Mouse (Mus musculus): ENCODE results near the gene Slc19a3. TPM values are rescaled to one million over a fixed set of nuclear protein-coding genes. Genes with fewer than 3 reads are reported as not detected.

Gene Slc19a3
- polyA plus RNA-seq, 2 experiments = 0.04 TPM; not detected in 1

DNA sequence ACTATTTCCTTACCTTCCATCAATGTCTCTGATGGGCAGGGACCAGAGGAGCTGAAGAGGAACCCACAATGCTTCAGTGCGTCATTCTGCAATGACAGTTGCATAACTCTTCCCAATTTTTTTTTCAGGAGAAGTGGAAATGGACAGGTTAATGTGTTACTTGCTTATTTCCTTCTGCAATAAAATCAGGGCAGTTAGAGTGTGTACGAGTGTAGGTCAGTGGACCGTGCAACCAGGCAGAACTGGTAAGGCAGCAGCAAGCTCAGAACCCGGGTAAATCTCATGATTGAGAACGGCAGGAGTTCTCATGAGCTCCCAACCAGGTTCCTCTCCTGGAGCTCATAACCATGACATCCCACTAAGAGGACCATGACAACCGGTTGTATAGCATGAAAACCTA lies 46.2 kb downstream of the Slc19a3 start:
- ATAC-seq (ENCODE audit: insufficient read depth) = no peak
- no peak overlapping the region for H3K27ac ChIP-seq
- H3K4me2 ChIP-seq (ENCODE audit: low read depth) = no peak overlapping the region
- DNase-seq (ENCODE audit: low read depth in 3 of 3, low spot score in 3 of 3) = no peak
- no peak overlapping the region for H3K4me3 ChIP-seq (ENCODE audit: insufficient read depth in 1 of 2, low read depth in 2 of 2, low read length in 2 of 2)
- H3K4me1 ChIP-seq (replicated peaks; ENCODE audit: control insufficient read depth in 2 of 2, insufficient read depth in 2 of 2, low read length in 1 of 2) = no peaks in the 10 kb centered on the region
- TF ChIP-seq EP300 (IDR thresholded peaks at IDR 0.05; ENCODE audit: low read depth) = no peak
- no peak for TF ChIP-seq CTCF (IDR thresholded peaks at IDR 0.05; ENCODE audit: low read depth)
- no peaks in the 10 kb centered on the region for H3K27me3 ChIP-seq (ENCODE audit: control insufficient read depth, insufficient read depth, low read length)
- WGBS (ENCODE audit: insufficient replicate concordance) = 47% methylated on average over 6 of the region's 6 CpGs
- H3K9me3 ChIP-seq (ENCODE audit: control insufficient read depth, low read length) = no peaks in the 10 kb centered on the region
- H3K9ac ChIP-seq (replicated peaks) = no peak overlapping the region
- no peaks in the 10 kb centered on the region for H3K36me3 ChIP-seq (replicated peaks; ENCODE audit: control insufficient read depth, insufficient read depth, low read depth)

DNA sequence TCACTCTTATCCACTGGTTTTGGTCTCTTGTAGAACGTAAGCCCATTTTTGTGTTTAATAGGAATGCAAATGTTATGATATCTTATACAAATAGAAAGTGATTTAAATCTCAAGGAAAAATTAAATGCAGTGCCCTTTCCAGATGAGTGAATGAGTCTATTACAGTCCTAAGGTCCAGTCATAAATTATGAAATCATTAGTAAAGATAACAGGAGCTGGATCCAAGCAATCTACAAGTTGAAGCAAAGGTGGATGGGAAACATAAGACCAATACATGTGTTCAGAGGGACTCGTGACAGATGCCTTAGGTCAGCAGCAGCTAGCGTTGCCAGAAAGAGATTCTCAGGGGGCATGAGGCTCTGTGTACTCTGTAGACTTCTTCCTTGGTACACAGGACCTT lies 46.7 kb downstream of the Slc19a3 start:
- Histone ChIP-seq H3K9ac (replicated peaks) (no peak overlapping the region), H3K27ac (no peak overlapping the region), H3K36me3 (replicated peaks; ENCODE audit: control insufficient read depth, insufficient read depth, low read depth) (no peaks in the 10 kb centered on the region), H3K4me3 (ENCODE audit: insufficient read depth in 1 of 2, low read depth in 2 of 2, low read length in 2 of 2) (no peak overlapping the region), H3K27me3 (ENCODE audit: control insufficient read depth, insufficient read depth, low read length) (no peaks in the 10 kb centered on the region), H3K4me1 (replicated peaks; ENCODE audit: control insufficient read depth in 2 of 2, insufficient read depth in 2 of 2, low read length in 1 of 2) (no peaks in the 10 kb centered on the region), H3K9me3 (ENCODE audit: control insufficient read depth, low read length) (no peaks in the 10 kb centered on the region), H3K4me2 (ENCODE audit: low read depth) (no peak overlapping the region)
- DNase-seq (ENCODE audit: low read depth in 3 of 3, low spot score in 3 of 3) (no peak), ATAC-seq (ENCODE audit: insufficient read depth) (no peak)
- 58% methylated on average over 3 of the region's 3 CpGs for WGBS (ENCODE audit: insufficient replicate concordance)
- TF ChIP-seq CTCF (IDR thresholded peaks at IDR 0.05; ENCODE audit: low read depth) (no peak), EP300 (IDR thresholded peaks at IDR 0.05; ENCODE audit: low read depth) (no peak)

DNA sequence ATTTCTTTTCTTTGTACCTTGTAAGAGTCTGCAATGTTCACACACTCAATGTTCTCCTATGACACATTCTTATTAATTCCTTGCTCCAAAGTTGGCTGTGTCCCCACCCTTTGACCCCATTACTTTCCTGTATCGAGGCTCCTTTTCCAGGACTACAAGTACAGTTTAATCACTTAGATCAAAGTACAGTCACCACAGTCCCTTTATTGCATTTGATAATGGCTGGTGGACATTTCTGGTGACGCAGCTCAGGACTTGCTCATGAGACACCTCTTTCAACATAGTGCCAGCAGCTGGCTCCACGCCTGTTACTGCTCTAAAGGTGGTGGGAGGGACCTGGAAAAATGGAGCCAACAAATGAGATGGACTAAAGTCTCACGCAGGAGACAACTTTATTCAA lies 47.2 kb downstream of the Slc19a3 start:
- Histone ChIP-seq H3K36me3 (replicated peaks; ENCODE audit: control insufficient read depth, insufficient read depth, low read depth) (no peaks in the 10 kb centered on the region), H3K9ac (replicated peaks) (no peak overlapping the region), H3K4me2 (ENCODE audit: low read depth) (no peak overlapping the region), H3K9me3 (ENCODE audit: control insufficient read depth, low read length) (no peaks in the 10 kb centered on the region), H3K27me3 (ENCODE audit: control insufficient read depth, insufficient read depth, low read length) (no peaks in the 10 kb centered on the region), H3K27ac (no peak overlapping the region), H3K4me1 (replicated peaks; ENCODE audit: control insufficient read depth in 2 of 2, insufficient read depth in 2 of 2, low read length in 1 of 2) (no peaks in the 10 kb centered on the region), H3K4me3 (ENCODE audit: insufficient read depth in 1 of 2, low read depth in 2 of 2, low read length in 2 of 2) (no peak overlapping the region)
- no peak for DNase-seq (ENCODE audit: low read depth in 3 of 3, low spot score in 3 of 3)
- 58% methylated on average over 4 of the region's 4 CpGs for WGBS (ENCODE audit: insufficient replicate concordance)
- TF ChIP-seq EP300 (IDR thresholded peaks at IDR 0.05; ENCODE audit: low read depth) (no peak), CTCF (IDR thresholded peaks at IDR 0.05; ENCODE audit: low read depth) (no peak)
- ATAC-seq (ENCODE audit: insufficient read depth) = no peak

DNA sequence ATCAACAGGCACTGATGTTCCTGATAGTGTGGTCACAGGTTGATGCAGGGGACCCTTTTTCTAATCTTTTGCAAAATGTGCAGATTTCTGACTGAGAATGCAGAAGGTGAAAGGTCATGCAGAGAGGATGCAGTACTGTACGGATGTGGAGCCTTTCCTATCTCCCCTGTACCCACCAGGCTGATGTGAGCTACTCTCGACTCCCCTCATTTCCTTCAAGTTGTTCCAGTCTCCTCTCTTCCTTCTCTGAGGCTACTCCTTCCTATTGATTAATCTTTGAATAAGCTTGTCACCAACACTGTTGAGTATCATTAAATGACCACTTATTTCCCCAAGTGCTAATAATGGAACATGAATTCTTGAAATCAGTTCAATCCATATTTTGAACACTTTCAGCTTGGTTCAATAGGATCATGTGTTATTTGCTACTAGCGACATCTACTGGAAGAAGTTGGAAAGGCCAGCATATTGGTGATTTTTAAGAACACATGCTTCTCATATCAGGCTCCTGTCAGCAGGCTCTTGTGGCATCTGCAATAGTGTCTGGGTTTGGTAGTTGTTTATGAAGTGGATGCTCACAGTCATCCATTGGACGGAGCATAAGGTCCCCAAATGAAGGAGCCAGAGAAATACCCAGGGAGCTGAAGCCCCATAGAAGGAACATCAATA lies 50.6 kb downstream of the Slc19a3 start:
- 16% methylated on average over 4 of the region's 4 CpGs for WGBS (ENCODE audit: insufficient replicate concordance)
- H3K9ac ChIP-seq (replicated peaks) = no peak overlapping the region
- TF ChIP-seq CTCF (IDR thresholded peaks at IDR 0.05; ENCODE audit: low read depth) (peak; percentile 67), EP300 (IDR thresholded peaks at IDR 0.05; ENCODE audit: low read depth) (no peak)
- peak; percentile 29 to 37 (median 35) for DNase-seq (ENCODE audit: low read depth in 3 of 3, low spot score in 3 of 3)
- no peak overlapping the region for H3K27ac ChIP-seq
- H3K27me3 ChIP-seq (ENCODE audit: control insufficient read depth, insufficient read depth, low read length) = no peaks in the 10 kb centered on the region
- no peaks in the 10 kb centered on the region for H3K4me1 ChIP-seq (replicated peaks; ENCODE audit: control insufficient read depth in 2 of 2, insufficient read depth in 2 of 2, low read length in 1 of 2)
- H3K4me3 ChIP-seq (ENCODE audit: insufficient read depth in 1 of 2, low read depth in 2 of 2, low read length in 2 of 2) = no peak overlapping the region
- no peaks in the 10 kb centered on the region for H3K36me3 ChIP-seq (replicated peaks; ENCODE audit: control insufficient read depth, insufficient read depth, low read depth)
- ATAC-seq (ENCODE audit: insufficient read depth) = no peak
- H3K9me3 ChIP-seq (ENCODE audit: control insufficient read depth, low read length) = no peaks in the 10 kb centered on the region
- H3K4me2 ChIP-seq (ENCODE audit: low read depth) = no peak overlapping the region

DNA sequence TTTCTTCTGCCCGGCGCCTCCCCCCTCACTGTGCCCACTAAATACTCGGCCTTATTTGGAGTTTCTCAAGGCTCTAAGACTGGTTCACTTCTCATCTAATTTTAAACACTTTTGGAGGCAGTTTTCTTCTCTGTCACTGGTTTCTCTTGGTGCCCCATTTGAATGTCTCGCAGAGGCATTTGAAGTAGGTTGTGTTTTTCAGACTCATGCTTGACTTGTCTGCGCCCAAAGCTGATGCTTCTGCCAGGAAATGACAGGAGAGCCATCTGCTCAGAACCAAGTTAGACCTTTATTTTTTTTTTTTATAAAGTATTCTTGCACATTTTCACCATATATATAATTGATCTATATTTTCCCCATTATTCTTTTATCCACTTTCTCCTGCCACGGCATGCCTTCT lies 51.5 kb downstream of the Slc19a3 start:
- no peak overlapping the region for H3K4me2 ChIP-seq (ENCODE audit: low read depth)
- no peak for DNase-seq (ENCODE audit: low read depth in 3 of 3, low spot score in 3 of 3)
- no peak overlapping the region for H3K9ac ChIP-seq (replicated peaks)
- 69% methylated on average over 6 of the region's 6 CpGs for WGBS (ENCODE audit: insufficient replicate concordance)
- ATAC-seq (ENCODE audit: insufficient read depth) = no peak
- no peak overlapping the region for H3K27ac ChIP-seq
- no peaks in the 10 kb centered on the region for H3K27me3 ChIP-seq (ENCODE audit: control insufficient read depth, insufficient read depth, low read length)
- H3K36me3 ChIP-seq (replicated peaks; ENCODE audit: control insufficient read depth, insufficient read depth, low read depth) = no peaks in the 10 kb centered on the region
- no peak for TF ChIP-seq EP300 (IDR thresholded peaks at IDR 0.05; ENCODE audit: low read depth)
- TF ChIP-seq CTCF (IDR thresholded peaks at IDR 0.05; ENCODE audit: low read depth) = no peak
- no peaks in the 10 kb centered on the region for H3K9me3 ChIP-seq (ENCODE audit: control insufficient read depth, low read length)
- no peaks in the 10 kb centered on the region for H3K4me1 ChIP-seq (replicated peaks; ENCODE audit: control insufficient read depth in 2 of 2, insufficient read depth in 2 of 2, low read length in 1 of 2)
- no peak overlapping the region for H3K4me3 ChIP-seq (ENCODE audit: insufficient read depth in 1 of 2, low read depth in 2 of 2, low read length in 2 of 2)

Data from liver, embryonic 14.5 days (tissue).